Mouse (Mus musculus): ENCODE results near the gene Mrps16.

Mrps16 gene

DNA sequence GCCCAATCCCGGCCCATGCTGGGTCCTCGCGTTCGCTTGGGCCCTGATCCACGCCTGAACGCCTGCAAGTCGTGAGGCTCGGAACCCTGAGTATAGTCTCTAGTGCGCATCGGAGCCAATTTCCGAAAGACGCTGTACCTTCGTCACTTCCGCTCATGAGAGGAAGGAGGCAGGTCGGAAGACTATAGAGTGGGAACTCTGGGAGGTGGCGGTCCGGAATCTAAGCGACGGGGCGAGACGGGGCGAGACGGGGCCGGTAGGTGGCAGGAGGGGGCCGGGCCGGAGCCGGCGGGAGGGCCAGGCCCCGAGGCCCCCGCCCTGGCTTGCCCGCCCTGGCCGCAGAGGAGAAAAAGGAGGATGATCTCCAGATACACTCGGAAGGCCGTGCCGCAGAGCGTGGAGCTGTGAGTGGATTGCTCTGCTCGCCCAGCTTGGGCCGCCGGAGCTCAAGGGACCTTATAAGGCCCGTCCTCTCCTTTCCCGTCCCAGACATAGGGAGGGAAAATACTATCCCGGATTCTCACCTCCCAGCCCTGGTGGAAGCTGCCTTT, 45.4 kb downstream of the Mrps16 start, which contains the start of the genes Ecd and Fam149b:
Gene Ecd (minus strand): TSS at position 131 of the 551 bp plus-strand sequence.
Gene Fam149b (plus strand): TSS at position 172 of the 551 bp plus-strand sequence.
- peak; percentile 89 for DNase-seq

DNA sequence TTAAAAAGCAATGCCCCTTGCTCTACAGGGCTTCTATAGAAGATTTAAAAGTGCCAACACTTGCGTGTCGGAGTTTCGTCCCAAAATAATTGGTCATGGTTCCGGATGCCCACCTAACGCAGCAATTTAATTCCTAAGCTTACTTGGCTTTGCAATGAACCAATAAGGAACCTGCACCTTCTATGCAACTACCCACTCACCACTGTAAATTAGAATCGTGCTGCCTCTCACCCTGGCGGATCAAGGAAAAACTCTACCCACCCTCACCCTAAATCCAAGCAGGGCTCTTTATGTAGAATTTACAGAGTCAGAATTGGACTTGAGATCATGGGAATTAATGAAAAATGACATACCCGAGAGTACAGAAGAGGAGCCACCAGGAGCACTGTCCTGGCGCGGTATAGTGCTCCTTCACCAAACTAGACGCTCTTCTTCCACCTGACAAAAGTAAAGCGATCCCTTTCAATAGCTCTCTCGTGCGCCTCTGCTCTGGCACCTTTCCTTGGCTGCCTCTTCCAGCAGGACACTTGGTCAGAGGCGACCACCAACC, 45.9 kb downstream of the Mrps16 start:
- DNase-seq = no peak

DNA sequence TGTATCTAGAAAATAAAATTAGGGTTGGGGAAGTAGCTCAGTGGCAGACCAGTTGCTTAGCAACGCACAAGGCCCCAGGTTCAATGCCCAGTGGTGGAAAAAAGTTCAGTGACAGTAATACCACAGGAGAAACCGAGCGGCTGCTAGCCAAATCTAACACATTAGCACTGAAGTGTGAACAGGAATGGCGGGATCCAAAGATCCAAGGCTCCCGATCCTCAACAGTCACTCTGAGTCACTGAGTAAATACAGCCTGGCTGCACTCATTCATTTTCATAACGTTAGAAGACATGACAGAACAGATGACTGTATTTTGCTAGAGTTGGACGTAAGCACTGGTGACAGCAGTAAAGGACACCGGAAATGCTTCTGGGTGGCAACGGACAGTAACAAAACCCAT, 47.5 kb downstream of the Mrps16 start:
- no peak for DNase-seq

DNA sequence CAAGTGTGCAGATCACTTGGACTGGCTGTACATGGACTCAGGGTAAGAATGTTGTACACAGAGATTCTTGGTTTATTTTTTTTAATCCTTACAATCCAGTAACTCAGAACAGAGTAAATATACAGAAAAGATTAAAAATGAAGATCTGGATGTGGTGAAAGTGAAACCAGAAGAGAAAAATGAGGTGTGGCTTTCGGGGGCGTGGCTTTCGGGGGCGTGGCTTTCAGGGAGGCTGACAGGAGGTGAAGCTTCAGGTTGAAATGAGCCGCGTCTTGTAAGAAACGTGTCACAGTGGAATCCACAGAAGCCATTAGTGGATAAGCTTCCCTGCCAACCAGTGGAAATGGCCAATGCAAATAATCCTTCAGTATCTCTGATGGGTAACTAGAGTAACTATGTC, 52.6 kb downstream of the Mrps16 start:
- DNase-seq = peak; percentile 51

DNA sequence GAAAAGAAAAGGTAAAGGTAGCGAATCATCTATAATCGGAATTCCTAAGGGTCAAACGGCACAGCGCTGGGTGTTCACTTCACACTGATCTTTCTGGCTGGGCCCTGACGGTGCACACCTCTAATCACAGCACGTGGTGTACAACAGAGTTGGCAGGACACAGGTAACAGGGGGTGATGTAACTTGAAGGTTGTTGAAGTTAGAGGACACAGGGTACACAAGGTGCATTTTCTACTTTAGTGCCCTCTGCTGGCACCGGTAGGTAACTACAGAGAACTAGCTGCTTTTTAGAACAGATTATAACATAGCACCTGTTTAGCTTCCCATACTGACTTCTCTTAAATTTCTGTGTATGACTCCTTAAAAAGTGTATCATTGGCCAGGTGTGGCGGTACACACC, 53.3 kb downstream of the Mrps16 start:
- peak; percentile 67 for DNase-seq

DNA sequence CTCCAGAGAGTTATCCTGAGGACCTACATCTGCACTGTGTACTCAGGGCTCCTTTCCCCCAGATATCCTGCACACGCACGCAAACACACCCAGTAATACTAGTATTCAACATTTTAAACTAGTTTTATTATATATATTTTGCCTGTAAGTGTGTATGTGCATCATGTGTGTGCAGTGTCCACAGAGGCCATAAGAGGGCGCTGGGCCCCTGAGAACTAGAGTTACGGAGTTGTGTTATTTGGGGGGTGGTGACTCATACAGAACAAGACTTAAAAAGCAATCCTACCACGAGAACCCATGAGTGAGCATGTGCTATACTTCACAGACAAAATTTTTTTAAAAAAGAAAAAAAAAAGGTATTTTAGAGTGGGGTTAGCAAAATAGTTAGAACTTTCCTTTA, 54.0 kb downstream of the Mrps16 start:
- DNase-seq = no peak
